ENCODE assay signal across 8 mouse cellular contexts in the genomic region with DNA sequence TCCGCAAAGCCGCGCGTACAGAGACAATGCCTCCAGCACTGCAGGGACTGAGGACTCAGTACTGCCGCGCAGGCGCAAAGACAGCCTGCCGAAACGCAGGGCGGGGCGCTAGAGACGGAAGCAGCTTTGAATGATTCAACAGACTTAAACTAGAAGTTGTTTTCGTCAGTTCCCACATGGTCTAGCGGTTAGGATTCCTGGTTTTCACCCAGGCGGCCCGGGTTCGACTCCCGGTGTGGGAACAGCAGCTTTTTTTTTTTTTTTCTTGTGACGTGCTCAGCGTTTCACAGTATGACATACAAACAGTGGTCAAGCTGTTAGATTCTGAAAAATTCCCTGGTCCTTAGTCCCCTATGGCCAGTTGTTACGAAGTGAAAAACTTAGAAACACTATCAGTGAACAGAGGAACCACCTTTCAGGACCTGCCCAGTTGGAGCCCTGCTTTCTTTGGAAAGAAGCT.
A peak's percentile ranks its signal among the peaks of the same experiment; 100 is the strongest.
DNase-seq lines count a peak whose midpoint lies in the region; ATAC-seq and TF ChIP-seq lines count a peak whose summit lies in the region.

No protein-coding gene starts in this region.

- peak overlapping the region; percentile 66 for H3K4me2 ChIP-seq in forebrain, embryonic 13.5 days
- peak overlapping the region; percentile 61 for H3K4me2 ChIP-seq in heart, postnatal 0 days (ENCODE audit: low read depth, low read length)
- peak overlapping the region; percentile 70 for H3K4me2 ChIP-seq in liver, embryonic 14.5 days (ENCODE audit: low read depth)
- peak overlapping the region; percentile 56 for H3K4me2 ChIP-seq in stomach, embryonic 15.5 days

- no peaks in the 10 kb centered on the region for H3K9me3 ChIP-seq in ES-Bruce4 (replicated peaks; ENCODE audit: control insufficient read depth, insufficient read depth, low read length, poor library complexity, severe bottlenecking)
- no peaks in the 10 kb centered on the region for H3K9me3 ChIP-seq in forebrain, embryonic 13.5 days (replicated peaks)
- H3K9me3 ChIP-seq in heart, postnatal 0 days (replicated peaks; ENCODE audit: control insufficient read depth, low read length), result no peaks in the 10 kb centered on the region
- no peaks in the 10 kb centered on the region for H3K9me3 ChIP-seq in liver, embryonic 14.5 days (ENCODE audit: control insufficient read depth, low read length)
- no peaks in the 10 kb centered on the region for H3K9me3 ChIP-seq in stomach, embryonic 15.5 days

- H3K27ac ChIP-seq in ES-Bruce4 (ENCODE audit: insufficient read depth, low read length), result peak overlapping the region; percentile 74
- H3K27ac ChIP-seq in forebrain, embryonic 13.5 days, result peak overlapping the region; percentile 96
- H3K27ac ChIP-seq in heart, postnatal 0 days (ENCODE audit: low read depth), result peak overlapping the region; percentile 89
- H3K27ac ChIP-seq in liver, embryonic 14.5 days, result no peak overlapping the region
- peak overlapping the region; percentile 90 for H3K27ac ChIP-seq in stomach, embryonic 15.5 days

- no peak for TF ChIP-seq EP300 in ES-Bruce4 (IDR thresholded peaks at IDR 0.05; ENCODE audit: insufficient read depth, low read depth, low read length)
- no peak for TF ChIP-seq EP300 in heart, postnatal 0 days (IDR thresholded peaks at IDR 0.05; ENCODE audit: low read depth)
- no peak for TF ChIP-seq EP300 in liver, embryonic 14.5 days (IDR thresholded peaks at IDR 0.05; ENCODE audit: low read depth)

- H3K4me1 ChIP-seq in ES-Bruce4 (ENCODE audit: control insufficient read depth, insufficient read depth, low read length), result no peaks in the 10 kb centered on the region
- peaks cover 11% of the 10 kb centered on the region; the same call in 1 of the 2 replicates for H3K4me1 ChIP-seq in forebrain, embryonic 13.5 days
- H3K4me1 ChIP-seq in heart, postnatal 0 days (ENCODE audit: control insufficient read depth, insufficient read depth), result peaks cover 4% of the 10 kb centered on the region; the same call in 1 of the 2 replicates
- peaks cover 5 to 8% of the 10 kb centered on the region in 2 experiments; a peak in 2 of 4 replicates for H3K4me1 ChIP-seq in liver, embryonic 14.5 days (replicated peaks; ENCODE audit: control insufficient read depth in 2 of 2, insufficient read depth in 2 of 2, low read length in 1 of 2)
- no peaks in the 10 kb centered on the region; the same call in 1 of the 2 replicates for H3K4me1 ChIP-seq in stomach, embryonic 15.5 days

- under 1% methylated on average over 21 of the region's 21 CpGs for WGBS in forebrain, embryonic 13.5 days
- under 1% methylated on average over 21 of the region's 21 CpGs for WGBS in heart, postnatal 0 days
- under 1% methylated on average over 21 of the region's 21 CpGs for WGBS in liver, embryonic 14.5 days (ENCODE audit: insufficient replicate concordance)
- WGBS in stomach, embryonic 15.5 days, result under 1% methylated on average over 21 of the region's 21 CpGs

- peak overlapping the region; percentile 97 for H3K4me3 ChIP-seq in ES-Bruce4 (ENCODE audit: low read depth, low read length)
- H3K4me3 ChIP-seq in forebrain, embryonic 13.5 days, result peak overlapping the region; percentile 47
- peak overlapping the region; percentile 67 for H3K4me3 ChIP-seq in heart, postnatal 0 days (ENCODE audit: low read depth, low read length)
- H3K4me3 ChIP-seq in liver, embryonic 14.5 days (ENCODE audit: insufficient read depth in 1 of 2, low read depth in 2 of 2, low read length in 2 of 2), result peak overlapping the region; percentile 60 to 95
- peak overlapping the region; percentile 60 for H3K4me3 ChIP-seq in stomach, embryonic 15.5 days (replicated peaks)

- ATAC-seq in forebrain, embryonic 13.5 days, result peak; percentile 99
- ATAC-seq in heart, postnatal 0 days (ENCODE audit: insufficient read depth, low read depth), result peak; percentile 96
- ATAC-seq in liver, embryonic 14.5 days (ENCODE audit: insufficient read depth), result peak; percentile 95
- ATAC-seq in stomach, embryonic 15.5 days (ENCODE audit: insufficient read depth, low FRiP score, low read depth), result peak; percentile 98

- no peak for TF ChIP-seq POLR2A in ES-Bruce4 (IDR thresholded peaks at IDR 0.05; ENCODE audit: insufficient read depth, low read length)

- DNase-seq in cerebellum, adult 11 months, result peak; percentile 96
- DNase-seq in heart, postnatal 0 days (ENCODE audit: low spot score), result peak; percentile 92
- DNase-seq in kidney, postnatal 36 days, result peak; percentile 93 to 95
- DNase-seq in liver, embryonic 14.5 days (ENCODE audit: low read depth in 3 of 3, low spot score in 3 of 3), result peak; percentile 58 to 72 (median 64)
- peak; percentile 96 for DNase-seq in neural tube, embryonic 10.5 days (ENCODE audit: extremely low spot score, low spot score)

- no peaks in the 10 kb centered on the region for H3K27me3 ChIP-seq in ES-Bruce4 (ENCODE audit: control insufficient read depth, insufficient read depth, low read length, poor library complexity, severe bottlenecking)
- no peaks in the 10 kb centered on the region for H3K27me3 ChIP-seq in forebrain, embryonic 13.5 days
- H3K27me3 ChIP-seq in heart, postnatal 0 days (ENCODE audit: control insufficient read depth, insufficient read depth, low read length), result no peaks in the 10 kb centered on the region
- H3K27me3 ChIP-seq in liver, embryonic 14.5 days (ENCODE audit: control insufficient read depth, insufficient read depth, low read length), result no peaks in the 10 kb centered on the region
- H3K27me3 ChIP-seq in stomach, embryonic 15.5 days (replicated peaks), result no peaks in the 10 kb centered on the region

- H3K36me3 ChIP-seq in ES-Bruce4 (ENCODE audit: control insufficient read depth, insufficient read depth, low read length, poor library complexity, severe bottlenecking), result no peaks in the 10 kb centered on the region
- no peaks in the 10 kb centered on the region for H3K36me3 ChIP-seq in forebrain, embryonic 13.5 days (ENCODE audit: poor library complexity, severe bottlenecking)
- no peaks in the 10 kb centered on the region for H3K36me3 ChIP-seq in heart, postnatal 0 days (replicated peaks; ENCODE audit: control insufficient read depth, insufficient read depth, low read length)
- no peaks in the 10 kb centered on the region for H3K36me3 ChIP-seq in liver, embryonic 14.5 days (replicated peaks; ENCODE audit: control insufficient read depth, insufficient read depth, low read depth)
- no peaks in the 10 kb centered on the region for H3K36me3 ChIP-seq in stomach, embryonic 15.5 days

- no peak for TF ChIP-seq CTCF in ES-Bruce4 (IDR thresholded peaks at IDR 0.05; ENCODE audit: low read depth, low read length)
- no peak for TF ChIP-seq CTCF in heart, postnatal 0 days (IDR thresholded peaks at IDR 0.05; ENCODE audit: low read depth)
- no peak for TF ChIP-seq CTCF in liver, embryonic 14.5 days (IDR thresholded peaks at IDR 0.05; ENCODE audit: low read depth)

- peak overlapping the region; percentile 57 for H3K9ac ChIP-seq in ES-Bruce4 (ENCODE audit: low read depth, poor library complexity, severe bottlenecking)
- peak overlapping the region; percentile 76 for H3K9ac ChIP-seq in forebrain, embryonic 13.5 days
- peak overlapping the region; percentile 58 for H3K9ac ChIP-seq in heart, postnatal 0 days (replicated peaks; ENCODE audit: low read depth, low read length)
- peak overlapping the region; percentile 53 for H3K9ac ChIP-seq in liver, embryonic 14.5 days (replicated peaks)
- 0 out of 2 replicates have a peak overlapping the region, but pooled peaks have one; percentile 26 for H3K9ac ChIP-seq in stomach, embryonic 15.5 days

Comparison
In these comparisons a context has a peak if more than half of its experiments do, and no peak if none do; other contexts are left out.
1. H3K4me3 ChIP-seq: peak in every context shown above with its lines; median percentile 97 in ES-Bruce4; 78 in liver, embryonic 14.5 days; 67 in heart, postnatal 0 days; 60 in stomach, embryonic 15.5 days; 47 in forebrain, embryonic 13.5 days.
2. H3K9ac ChIP-seq: peak in every context shown above with its lines; median percentile 76 in forebrain, embryonic 13.5 days; 58 in heart, postnatal 0 days; 57 in ES-Bruce4; 53 in liver, embryonic 14.5 days; 26 in stomach, embryonic 15.5 days.